Mouse (Mus musculus) erythroblast, embryonic 14.5 days (primary cell): ENCODE results near the gene Zc3hav1l. TPM values are rescaled to one million over a fixed set of nuclear protein-coding genes. Genes with fewer than 3 reads are reported as not detected.

ENCODE experiments used
- H3K27me3 ChIP-seq: 2 replicates; pipeline ENCODE4 v1.6.1; 2012; ENCODE audit warnings: inconsistent platforms; ENCODE audit not compliant: control insufficient read depth
- H3K36me3 ChIP-seq: 2 replicates; pipeline ENCODE4 v1.6.1; 2012; ENCODE audit warnings: mild to moderate bottlenecking, inconsistent platforms; ENCODE audit not compliant: control insufficient read depth
- H3K4me1 ChIP-seq: 2 replicates; pipeline ENCODE4 v1.6.1; 2012; ENCODE audit warnings: inconsistent platforms; ENCODE audit not compliant: control insufficient read depth
- H3K4me3 ChIP-seq: replicated peaks from 2 replicates; pipeline ENCODE3; 2012; ENCODE audit warnings: moderate library complexity, mild to moderate bottlenecking, inconsistent platforms
- H3K9me3 ChIP-seq: 2 replicates; pipeline ENCODE4 v1.6.1; 2012; ENCODE audit warnings: low read length, inconsistent platforms, mixed read lengths; ENCODE audit not compliant: control insufficient read depth
- GATA1 ChIP-seq: IDR thresholded peaks from 2 replicates; pipeline ENCODE4 v1.6.1; 2012; ENCODE audit warnings: low read length, inconsistent platforms, mixed read lengths
- TAL1 ChIP-seq: IDR thresholded peaks from 3 replicates; pipeline ENCODE4 v1.6.1; 2012; ENCODE audit warnings: low read length, inconsistent platforms, mixed read lengths
- polyA plus RNA-seq: library from polyadenylated mRNA; stranded (reverse); fragments of >175 nt; gene quantifications from 2 replicates; pipeline ENCODE4 v1.2.3, GENCODE M21; 2012

Gene Zc3hav1l
- polyA plus RNA-seq, 1 experiment, result 0.11 TPM

DNA sequence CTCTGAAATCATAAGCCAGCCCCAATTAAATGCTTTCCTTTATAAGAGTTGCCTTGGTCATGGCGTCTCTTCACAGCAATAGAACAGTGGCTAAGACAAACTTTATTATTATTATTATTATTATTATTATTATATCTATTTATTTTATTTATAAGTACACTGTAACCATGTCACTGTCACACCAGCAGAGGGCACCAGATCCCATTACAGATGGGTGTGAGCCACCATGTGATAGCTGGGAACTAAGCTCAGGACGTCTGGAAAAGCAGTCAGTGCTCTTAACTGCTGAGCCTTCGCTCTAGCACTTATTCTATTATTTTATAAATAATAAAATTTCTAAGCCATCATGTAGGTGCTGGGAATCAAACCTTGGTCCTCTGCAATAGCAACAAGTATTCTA is 5.4 kb downstream of the Zc3hav1l start:
- Histone ChIP-seq H3K9me3 (no peaks in the 10 kb centered on the region), H3K36me3 (peaks cover 51% of the 10 kb centered on the region), H3K27me3 (peaks cover under 1% of the 10 kb centered on the region; the same call in 1 of the 2 replicates), H3K4me1 (peaks cover 11% of the 10 kb centered on the region), H3K4me3 (no peak overlapping the region)
- TF ChIP-seq TAL1 (no peak), GATA1 (no peak)

DNA sequence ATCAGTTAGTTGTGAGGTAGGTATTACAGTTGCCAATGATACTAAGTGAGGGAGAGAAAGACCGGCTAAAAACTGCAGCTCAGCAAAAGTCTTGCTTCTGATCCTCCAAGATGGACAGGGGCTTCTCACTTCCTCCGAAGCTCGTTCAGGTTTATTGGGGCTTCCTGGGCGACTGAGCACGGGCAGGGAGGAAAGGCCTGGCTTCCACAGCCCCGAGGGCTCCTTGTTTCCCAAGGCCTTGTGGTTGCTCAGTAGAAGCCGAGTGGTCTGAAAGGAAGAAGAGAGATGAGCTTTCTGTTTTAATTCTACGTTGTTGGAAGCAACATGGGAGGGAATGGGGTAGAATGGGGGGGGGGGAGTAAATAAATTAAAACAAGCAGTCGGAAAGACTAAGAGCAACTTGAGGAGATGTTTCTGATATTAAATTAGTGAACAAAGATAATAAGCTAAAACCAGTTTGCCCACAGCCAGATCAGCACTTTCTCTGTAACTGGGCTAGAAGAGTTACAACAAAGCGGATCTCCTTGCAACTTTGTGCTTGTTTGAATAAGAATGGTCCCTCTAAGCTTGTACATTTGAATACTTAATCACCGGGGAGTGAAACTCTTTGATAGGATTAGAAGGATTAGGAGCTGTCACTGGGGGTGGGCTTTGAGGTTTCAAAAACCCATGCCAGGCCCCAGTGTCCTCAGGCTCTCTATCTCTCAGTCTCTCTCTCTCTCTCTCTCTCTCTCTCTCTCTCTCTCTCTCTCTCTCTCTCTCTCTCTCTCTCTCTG is 6.0 kb downstream of the Zc3hav1l start:
- Histone ChIP-seq H3K27me3 (no peaks in the 10 kb centered on the region), H3K9me3 (no peaks in the 10 kb centered on the region), H3K36me3 (peaks cover 54% of the 10 kb centered on the region), H3K4me3 (no peak overlapping the region), H3K4me1 (peaks cover 5% of the 10 kb centered on the region)
- no peak for TF ChIP-seq GATA1
- TF ChIP-seq TAL1, result no peak

DNA sequence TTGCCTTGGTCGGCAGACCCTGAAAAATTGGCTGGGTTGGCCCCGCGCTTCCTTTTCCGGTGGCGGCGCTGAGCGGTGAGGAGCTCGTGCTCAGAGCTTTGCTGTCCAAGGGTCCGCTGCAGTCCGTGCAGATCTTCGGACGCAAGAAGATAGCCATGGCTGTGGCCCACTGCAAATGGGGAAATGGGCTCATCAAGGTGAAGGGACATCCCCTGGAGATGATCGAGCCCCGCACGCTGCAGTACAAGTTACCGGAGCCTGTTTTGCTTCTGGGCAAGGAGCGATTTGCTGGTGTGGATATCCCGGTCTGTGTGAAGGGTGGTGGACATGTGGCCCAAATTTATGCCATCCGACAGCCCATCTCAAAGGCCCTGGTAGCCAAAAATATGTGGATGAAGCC is 14.6 kb downstream of the Zc3hav1l start:
- Histone ChIP-seq H3K9me3 (peaks cover 20% of the 10 kb centered on the region), H3K36me3 (peaks cover 24% of the 10 kb centered on the region), H3K4me1 (no peaks in the 10 kb centered on the region), H3K4me3 (no peak overlapping the region), H3K27me3 (no peaks in the 10 kb centered on the region)
- TF ChIP-seq TAL1 (no peak), GATA1 (no peak)

DNA sequence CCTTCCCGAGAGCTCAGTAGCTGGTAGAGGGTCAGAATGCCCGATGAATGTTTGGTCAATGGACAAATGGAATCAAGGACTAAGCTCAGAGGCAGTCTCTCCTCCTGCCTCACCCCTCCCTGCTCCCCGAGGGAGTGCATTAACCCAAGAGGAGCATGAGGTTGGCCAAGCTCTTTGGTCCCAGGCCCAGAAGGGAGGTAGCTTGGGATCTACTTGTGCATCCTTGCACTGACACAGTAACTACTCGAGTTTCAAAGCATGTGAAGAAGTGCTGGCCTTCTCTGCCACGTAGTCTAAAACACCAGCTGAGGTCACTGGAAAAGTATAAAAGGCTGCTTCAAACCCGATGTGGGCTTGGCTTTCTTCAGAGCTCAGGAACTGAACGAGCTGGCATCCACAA is 34.6 kb downstream of the Zc3hav1l start:
- TF ChIP-seq GATA1, result no peak
- no peak for TF ChIP-seq TAL1
- H3K36me3 ChIP-seq, result no peaks in the 10 kb centered on the region
- no peaks in the 10 kb centered on the region for H3K27me3 ChIP-seq
- H3K4me3 ChIP-seq, result no peak overlapping the region
- H3K4me1 ChIP-seq, result no peaks in the 10 kb centered on the region
- H3K9me3 ChIP-seq, result no peaks in the 10 kb centered on the region

DNA sequence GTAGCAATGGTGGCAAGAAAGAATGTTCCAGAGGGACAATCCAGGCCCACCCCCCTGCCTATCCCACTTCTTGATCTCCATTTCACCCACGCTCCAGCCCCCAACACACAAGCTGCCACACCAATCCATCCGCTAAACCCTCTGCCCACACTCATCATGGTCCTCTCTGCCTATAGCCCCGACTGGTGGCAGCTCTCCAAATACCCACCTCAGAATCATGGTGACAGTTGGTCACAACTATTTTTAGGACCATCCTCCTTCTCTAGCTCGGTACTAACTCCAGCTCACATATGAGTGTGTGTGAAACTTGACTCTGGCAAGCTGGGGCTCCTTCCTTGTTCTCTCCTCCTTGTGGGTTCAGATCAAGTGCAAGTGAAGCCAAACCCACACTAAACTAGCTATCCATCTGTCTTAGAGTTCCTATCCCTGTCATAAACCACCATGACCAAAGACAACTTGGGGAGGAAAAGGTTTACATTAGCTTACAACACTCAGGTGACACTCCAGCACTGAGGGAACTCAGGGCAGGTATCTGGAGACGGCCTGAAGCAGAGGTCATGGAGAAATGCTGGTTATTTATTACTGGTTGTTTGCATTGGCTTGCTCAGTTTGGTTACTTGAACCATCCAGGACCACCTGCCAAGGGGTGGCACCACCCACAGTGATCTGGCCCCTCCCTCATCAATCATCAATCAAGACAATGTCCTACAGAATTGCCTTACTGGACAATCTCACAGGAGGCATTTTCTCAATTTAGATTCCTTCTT is 35.5 kb downstream of the Zc3hav1l start:
- H3K9me3 ChIP-seq, result no peaks in the 10 kb centered on the region
- H3K4me3 ChIP-seq, result no peak overlapping the region
- H3K27me3 ChIP-seq, result no peaks in the 10 kb centered on the region
- no peaks in the 10 kb centered on the region for H3K36me3 ChIP-seq
- TF ChIP-seq TAL1, result no peak
- TF ChIP-seq GATA1, result no peak
- H3K4me1 ChIP-seq, result no peaks in the 10 kb centered on the region

DNA sequence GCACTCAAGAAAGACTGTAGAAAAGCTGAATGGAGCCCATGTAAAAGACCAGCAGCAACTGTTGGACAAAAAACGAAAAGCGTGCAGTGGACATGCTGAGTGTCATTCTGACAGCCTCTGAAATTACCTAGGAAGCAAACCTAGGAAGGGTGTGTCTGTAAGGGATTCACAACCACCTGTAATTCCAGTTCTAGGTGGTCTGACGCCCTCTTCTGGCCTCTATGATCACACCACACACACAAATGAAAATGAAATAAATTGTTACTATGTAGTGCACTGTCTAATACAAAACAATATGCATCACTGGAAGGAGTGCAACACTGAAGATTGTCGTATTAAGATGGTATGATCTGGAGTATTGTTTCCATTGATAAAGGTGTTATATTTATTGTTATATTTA is 37.2 kb downstream of the Zc3hav1l start:
- no peaks in the 10 kb centered on the region for H3K9me3 ChIP-seq
- no peaks in the 10 kb centered on the region for H3K36me3 ChIP-seq
- no peak for TF ChIP-seq TAL1
- TF ChIP-seq GATA1, result no peak
- no peaks in the 10 kb centered on the region for H3K4me1 ChIP-seq
- H3K27me3 ChIP-seq, result no peaks in the 10 kb centered on the region
- H3K4me3 ChIP-seq, result no peak overlapping the region

DNA sequence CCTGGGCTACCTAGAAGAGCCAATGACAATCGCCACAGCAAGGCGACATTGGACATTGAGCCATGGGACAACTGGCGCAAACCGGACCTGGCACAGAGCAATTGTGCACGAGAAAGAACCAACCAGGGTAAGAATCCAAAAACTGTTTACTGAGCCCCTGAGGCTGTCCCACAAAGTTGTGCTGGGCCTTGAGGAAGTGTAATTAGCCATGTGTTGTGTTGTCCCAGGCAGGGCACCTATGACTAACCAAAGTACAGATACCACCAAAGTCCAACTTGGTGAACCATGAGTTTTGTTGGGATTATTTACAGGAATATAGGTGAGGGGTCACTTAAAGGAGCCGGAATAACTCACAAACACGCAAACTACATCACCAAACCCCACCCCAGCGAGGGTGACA is 41.6 kb downstream of the Zc3hav1l start:
- no peaks in the 10 kb centered on the region for H3K36me3 ChIP-seq
- no peak overlapping the region for H3K4me3 ChIP-seq
- peaks cover 33% of the 10 kb centered on the region for H3K27me3 ChIP-seq
- H3K9me3 ChIP-seq, result no peaks in the 10 kb centered on the region
- peaks cover 13% of the 10 kb centered on the region for H3K4me1 ChIP-seq
- no peak for TF ChIP-seq GATA1
- no peak for TF ChIP-seq TAL1

DNA sequence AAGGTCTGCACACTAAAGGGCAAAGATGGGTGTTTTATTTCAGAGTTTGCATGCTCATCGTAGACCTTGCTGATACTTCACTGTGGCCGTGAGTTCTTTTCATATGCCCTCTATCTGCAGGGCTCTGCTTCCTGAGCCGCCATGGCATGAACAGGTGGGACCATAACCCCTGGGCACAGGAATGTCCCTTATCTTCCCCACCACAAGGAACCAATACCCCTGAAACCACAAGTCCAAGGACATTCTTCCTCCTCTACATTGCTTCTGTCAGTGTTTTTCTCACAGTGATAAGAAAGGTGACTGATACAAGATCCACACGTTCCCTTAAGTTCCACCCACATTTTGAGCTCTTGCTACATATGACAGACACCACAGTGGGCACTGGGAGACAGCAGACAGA is 42.3 kb downstream of the Zc3hav1l start:
- peaks cover 13% of the 10 kb centered on the region for H3K4me1 ChIP-seq
- TF ChIP-seq GATA1 (no peak), TAL1 (no peak)
- H3K27me3 ChIP-seq, result peaks cover 41% of the 10 kb centered on the region
- no peaks in the 10 kb centered on the region for H3K9me3 ChIP-seq
- H3K4me3 ChIP-seq, result no peak overlapping the region
- no peaks in the 10 kb centered on the region for H3K36me3 ChIP-seq

DNA sequence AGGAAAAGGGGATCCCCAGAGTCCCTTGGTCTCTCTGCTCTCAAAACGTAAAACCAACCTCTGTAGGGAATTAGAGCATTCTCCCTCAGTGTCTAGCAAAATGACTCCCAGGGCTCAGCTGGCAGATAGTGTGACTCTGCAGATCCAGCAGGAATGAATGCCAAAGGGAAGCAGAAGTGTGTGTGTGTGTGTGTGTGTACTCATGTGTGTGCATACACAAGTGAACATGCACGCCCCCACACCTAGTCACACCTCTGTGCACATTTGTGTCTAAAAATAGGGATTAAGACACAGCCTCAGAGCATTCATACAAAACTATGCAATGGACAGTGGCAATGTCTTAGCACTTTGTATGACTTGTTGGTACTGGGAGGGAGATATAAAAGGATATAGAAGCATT is 43.3 kb downstream of the Zc3hav1l start:
- Histone ChIP-seq H3K36me3 (no peaks in the 10 kb centered on the region), H3K27me3 (peaks cover 46% of the 10 kb centered on the region), H3K9me3 (no peaks in the 10 kb centered on the region), H3K4me3 (no peak overlapping the region), H3K4me1 (peaks cover 13% of the 10 kb centered on the region)
- no peak for TF ChIP-seq GATA1
- no peak for TF ChIP-seq TAL1
